Mouse (Mus musculus) left cerebral cortex, postnatal 10 days (tissue): Measurements from ENCODE around the gene Adra2b. TPM values are rescaled to one million over a fixed set of nuclear protein-coding genes. Genes with fewer than 3 reads are reported as not detected.

ENCODE experiments used
- total RNA-seq, 2 experiments: library from RNA; stranded (reverse); gene quantifications; 2 replicates each; pipeline ENCODE4 v1.2.3; 2021

The Adra2b gene
- total RNA-seq, 2 experiments from 2014 or later, result 0.45 to 0.81 TPM

Other genes with a start within 250 kb of the Adra2b start
- gene Ncaph, start 229.3 kb upstream of the Adra2b start, total RNA-seq, result 1 to 10 TPM; 6.0 to 6.7 TPM
- gene Itpripl1, start 219.8 kb upstream of the Adra2b start, total RNA-seq, result 1 to 10 TPM; 5.7 to 6.8 TPM
- under 1 TPM; 0.67 to 0.81 TPM for gene 1810024B03Rik, start 154.9 kb upstream of the Adra2b start, total RNA-seq
- 10 to 100 TPM; 82.6 to 85.2 TPM for gene Snrnp200, start 154.8 kb upstream of the Adra2b start, total RNA-seq
- 10 to 100 TPM; 62.5 to 66.0 TPM for gene Ciao1, start 115.4 kb upstream of the Adra2b start, total RNA-seq
- gene Tmem127, start 115.3 kb upstream of the Adra2b start, total RNA-seq, result 100 to 1,000 TPM; 115 to 118 TPM
- gene Stard7, start 93.0 kb upstream of the Adra2b start, total RNA-seq, result 100 to 1,000 TPM; 189 to 201 TPM
- gene Dusp2, start 27.0 kb upstream of the Adra2b start, total RNA-seq, result 1 to 10 TPM; 4.5 to 6.1 TPM
- gene Astl, start 24.6 kb upstream of the Adra2b start, total RNA-seq, result not detected
- gene Gpat2, start 62.0 kb downstream of the Adra2b start, total RNA-seq, result under 1 TPM; 0.39 to 0.49 TPM
- gene Fahd2a, start 81.4 kb downstream of the Adra2b start, total RNA-seq, result 10 to 100 TPM; 15.6 to 18.6 TPM
- gene Kcnip3, start 158.9 kb downstream of the Adra2b start, total RNA-seq, result 10 to 100 TPM; 61.7 to 67.9 TPM
- gene Prom2, start 178.3 kb downstream of the Adra2b start, total RNA-seq, result under 1 TPM in 1 of 2 experiments, not detected in 1; 0.11 TPM
- 1 to 10 TPM; 8.0 to 9.3 TPM for gene Zfp661, start 223.9 kb downstream of the Adra2b start, total RNA-seq
- 10 to 100 TPM; 90.7 to 100.0 TPM for gene Mrps5, start 224.0 kb downstream of the Adra2b start, total RNA-seq